Mouse (Mus musculus) olfactory bulb, adult 2 months (tissue): ENCODE results near the gene Apobec3. TPM values are rescaled to one million over a fixed set of nuclear protein-coding genes. Genes with fewer than 3 reads are reported as not detected.

Experiments
- H3K27ac ChIP-seq: fragments of 200-500 bp; 2 replicates; pipeline ENCODE4 v1.5.1; 2012; ENCODE audit warnings: low read depth, low read length; ENCODE audit not compliant: insufficient read depth
- H3K4me1 ChIP-seq: fragments of 200-500 bp; 2 replicates; pipeline ENCODE4 v1.6.1; 2012; ENCODE audit warnings: low read length; ENCODE audit not compliant: control insufficient read depth, insufficient read depth
- H3K4me3 ChIP-seq: fragments of 200-500 bp; 2 replicates; pipeline ENCODE4 v1.5.1; 2012; ENCODE audit warnings: mild to moderate bottlenecking, low read depth, low read length, moderate library complexity; ENCODE audit not compliant: insufficient read depth
- CTCF ChIP-seq: fragments of 200-500 bp; IDR thresholded peaks from 2 replicates; pipeline ENCODE4 v1.5.1; 2012; ENCODE audit warnings: low read depth, mild to moderate bottlenecking, low read length, moderate library complexity; ENCODE audit not compliant: insufficient read depth
- POLR2A ChIP-seq: fragments of 200-500 bp; IDR thresholded peaks from 2 replicates; pipeline ENCODE4 v1.6.1; 2012; ENCODE audit warnings: mild to moderate bottlenecking, low read depth, low read length, moderate library complexity; ENCODE audit not compliant: insufficient read depth
- WGBS: fragments of 180-500 bp; shearing (Covaris S2); methylation state at CpG from one replicate; pipeline ENCODE4 v1.1.7; 2018; 5-methylcytosine and 5-hydroxymethylcytosine counted together
- polyA plus RNA-seq: library from polyadenylated mRNA; stranded (reverse); fragments of >200 nt; gene quantifications from 2 replicates; pipeline ENCODE4 v1.2.4, GENCODE M21; 2012; ENCODE audit warnings: low replicate concordance; ENCODE audit not compliant: missing spikeins, insufficient read depth, insufficient read length

Gene Apobec3
- polyA plus RNA-seq, 1 experiment = not detected

GRCm38 (mm10) chr15:79914357-79914756 is 22.9 kb downstream of the Apobec3 start:
- TF ChIP-seq CTCF = no peak
- no peak for TF ChIP-seq POLR2A
- 53% methylated on average over 3 of the region's 3 CpGs for WGBS
- Histone ChIP-seq H3K4me3 (no peak overlapping the region), H3K4me1 (peaks cover 5% of the 10 kb centered on the region; the same call in 1 of the 2 replicates), H3K27ac (no peak overlapping the region)

GRCm38 (mm10) chr15:79916150-79916549 is 24.7 kb downstream of the Apobec3 start:
- H3K4me3 ChIP-seq = no peak overlapping the region
- peaks cover 4% of the 10 kb centered on the region; the same call in 1 of the 2 replicates for H3K4me1 ChIP-seq
- WGBS = 71% methylated on average over 5 of the region's 5 CpGs
- no peak overlapping the region for H3K27ac ChIP-seq
- TF ChIP-seq POLR2A (no peak), CTCF (no peak)

GRCm38 (mm10) chr15:79917111-79917720 is 25.8 kb downstream of the Apobec3 start:
- 95% methylated on average over 14 of the region's 14 CpGs for WGBS
- TF ChIP-seq CTCF (no peak), POLR2A (no peak)
- Histone ChIP-seq H3K27ac (no peak overlapping the region), H3K4me3 (no peak overlapping the region), H3K4me1 (no peaks in the 10 kb centered on the region)

GRCm38 (mm10) chr15:79918485-79918884 is 27.0 kb downstream of the Apobec3 start:
- no peak for TF ChIP-seq POLR2A
- TF ChIP-seq CTCF = no peak
- 94% methylated on average over 16 of the region's 16 CpGs for WGBS
- H3K27ac ChIP-seq = no peak overlapping the region
- no peaks in the 10 kb centered on the region for H3K4me1 ChIP-seq
- H3K4me3 ChIP-seq = no peak overlapping the region

- no peak overlapping the region for H3K27ac ChIP-seq
Measured at GRCm38 (mm10) chr15:79919787-79920186, 28.3 kb downstream of the Apobec3 start.

GRCm38 (mm10) chr15:79926856-79927416 is 35.5 kb downstream of the Apobec3 start:
- Histone ChIP-seq H3K4me1 (peaks cover 29% of the 10 kb centered on the region), H3K4me3 (peak overlapping the region; percentile 53), H3K27ac (peak overlapping the region; percentile 66)
- WGBS = 72% methylated on average over 11 of the region's 11 CpGs
- no peak for TF ChIP-seq POLR2A
- TF ChIP-seq CTCF = no peak

More at GRCm38 (mm10) chr15:79919787-79920186, 28.3 kb downstream of the Apobec3 start:
- Histone ChIP-seq H3K4me1 (no peaks in the 10 kb centered on the region), H3K4me3 (no peak overlapping the region)
- no peak for TF ChIP-seq POLR2A
- TF ChIP-seq CTCF = no peak
- WGBS = 49% methylated on average over 2 of the region's 2 CpGs

GRCm38 (mm10) chr15:79927637-79928122 is 36.2 kb downstream of the Apobec3 start:
- H3K27ac ChIP-seq = peak overlapping the region; percentile 76
- peak overlapping the region; percentile 53 for H3K4me3 ChIP-seq
- TF ChIP-seq CTCF (no peak), POLR2A (peak; percentile 57; the same call in 1 of the 2 replicates)
- WGBS = under 1% methylated on average over 29 of the region's 29 CpGs
- H3K4me1 ChIP-seq = peaks cover 32% of the 10 kb centered on the region

GRCm38 (mm10) chr15:79928316-79928715 is 36.9 kb downstream of the Apobec3 start:
- WGBS = 92% methylated on average over 3 of the region's 3 CpGs
- TF ChIP-seq CTCF = no peak
- peak overlapping the region; percentile 76; the same call in 1 of the 2 replicates for H3K27ac ChIP-seq
- H3K4me3 ChIP-seq = no peak overlapping the region
- peaks cover 35% of the 10 kb centered on the region for H3K4me1 ChIP-seq

- Histone ChIP-seq H3K4me1 (peaks cover 40% of the 10 kb centered on the region), H3K27ac (no peak overlapping the region), H3K4me3 (no peak overlapping the region)
- WGBS = 94% methylated on average over 2 of the region's 2 CpGs
- TF ChIP-seq POLR2A (no peak), CTCF (no peak)
Measured at GRCm38 (mm10) chr15:79928736-79929135, 37.3 kb downstream of the Apobec3 start.
